Mouse (Mus musculus) thymus, postnatal 14 days (tissue): Measurements from ENCODE around the gene Arntl2.
"Not testable (repeated sequence)": the region's sequence is repeated elsewhere in the genome, so short reads cannot be mapped to it uniquely, and the experiment has no call there.

ENCODE experiments used
- DNase-seq: peaks from one replicate; pipeline ENCODE4 v3.0.0; 2021

Arntl2 gene

DNA sequence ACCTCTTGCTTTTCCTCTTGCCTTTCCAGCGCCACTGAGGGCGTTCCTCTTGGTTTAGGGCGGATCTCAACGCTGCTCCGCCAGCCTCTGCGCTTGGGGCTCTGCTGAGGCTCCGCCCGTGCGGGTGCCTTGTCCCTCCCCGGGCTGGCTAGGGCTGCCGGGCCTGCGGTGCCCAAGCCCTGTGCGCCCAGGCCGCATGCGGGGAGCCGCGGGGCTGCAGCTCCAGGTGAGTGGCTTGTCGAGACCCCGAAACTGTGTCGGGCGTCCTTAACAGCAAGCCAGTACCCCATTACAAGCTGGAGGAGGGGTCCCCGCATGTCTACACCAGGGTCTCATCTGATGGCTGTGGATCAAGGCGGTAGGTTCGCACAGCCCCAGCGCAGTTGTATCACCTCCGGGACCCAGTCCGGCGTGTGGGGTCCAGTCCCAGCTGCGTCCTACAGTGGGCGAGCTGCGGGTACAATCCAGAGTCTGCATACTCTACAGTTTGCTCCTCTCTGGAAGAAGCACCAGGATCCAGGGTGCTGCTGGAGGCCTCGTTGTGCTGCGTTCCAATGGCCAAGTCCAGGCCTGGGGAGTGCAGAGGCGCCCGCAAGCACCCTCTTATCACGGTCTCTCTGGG lies at the start of gene Arntl2:
Arntl2 (plus strand) TSS at position 132 of the 622 bp plus-strand sequence.
- DNase-seq, result peak; percentile 48

DNA sequence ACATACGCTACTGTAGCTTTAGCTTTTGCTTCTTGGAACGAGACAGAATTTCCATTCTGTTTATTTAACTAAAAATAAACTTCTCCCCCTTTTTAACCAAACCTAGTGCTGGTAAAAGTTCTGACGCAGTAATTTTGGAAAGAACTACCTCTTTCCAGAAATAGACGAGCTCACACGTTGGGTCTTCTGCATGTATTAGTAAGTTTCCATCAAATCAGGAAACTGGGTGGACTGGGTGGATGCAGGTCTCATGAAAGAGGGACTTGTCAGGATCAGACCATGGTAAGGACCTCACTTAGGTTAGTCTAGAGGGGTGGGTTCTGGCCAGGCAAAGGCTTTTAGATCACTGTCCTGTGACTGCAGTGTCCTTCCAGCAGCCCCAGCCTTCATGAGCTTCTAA lies 49.3 kb upstream of the Arntl2 start:
- no peak for DNase-seq

DNA sequence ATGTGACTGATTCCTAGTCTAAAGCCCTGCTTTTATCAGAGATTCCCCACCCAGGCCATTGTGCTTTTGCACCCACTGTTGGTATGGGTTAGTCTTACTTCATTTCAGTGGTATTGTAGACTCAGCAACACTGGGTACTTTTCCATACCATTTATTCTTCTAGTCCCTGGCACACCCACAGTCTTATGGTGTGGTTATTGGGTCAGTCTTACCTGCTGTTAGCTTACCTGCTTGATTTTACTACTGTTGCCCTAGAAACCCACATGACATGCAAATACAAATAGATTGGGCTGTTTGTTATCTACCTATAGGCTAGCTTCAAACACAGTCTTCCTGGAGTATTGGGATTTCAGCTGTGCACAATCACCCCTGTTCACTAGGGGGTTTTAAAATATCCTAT lies 48.8 kb upstream of the Arntl2 start:
- DNase-seq, result no peak

DNA sequence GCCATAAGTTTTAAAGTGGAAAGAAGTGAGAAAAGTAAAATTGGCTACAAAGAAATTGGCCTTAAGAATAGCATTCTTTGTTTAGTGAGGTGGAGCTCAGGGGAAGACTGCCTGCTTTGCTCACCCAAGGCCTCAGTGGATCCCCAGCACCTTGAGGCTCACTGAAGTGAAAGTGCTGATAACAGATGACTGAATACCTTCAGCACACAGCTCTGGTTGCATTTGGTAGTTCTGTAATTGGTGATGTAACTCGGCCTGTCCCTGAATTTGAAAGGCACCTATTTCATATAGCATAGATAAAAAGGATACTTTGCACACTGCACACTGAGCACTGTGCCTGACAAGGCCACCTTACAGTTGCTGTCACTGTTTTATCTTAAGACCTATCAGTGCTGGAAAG lies 47.6 kb upstream of the Arntl2 start:
- no peak for DNase-seq

DNA sequence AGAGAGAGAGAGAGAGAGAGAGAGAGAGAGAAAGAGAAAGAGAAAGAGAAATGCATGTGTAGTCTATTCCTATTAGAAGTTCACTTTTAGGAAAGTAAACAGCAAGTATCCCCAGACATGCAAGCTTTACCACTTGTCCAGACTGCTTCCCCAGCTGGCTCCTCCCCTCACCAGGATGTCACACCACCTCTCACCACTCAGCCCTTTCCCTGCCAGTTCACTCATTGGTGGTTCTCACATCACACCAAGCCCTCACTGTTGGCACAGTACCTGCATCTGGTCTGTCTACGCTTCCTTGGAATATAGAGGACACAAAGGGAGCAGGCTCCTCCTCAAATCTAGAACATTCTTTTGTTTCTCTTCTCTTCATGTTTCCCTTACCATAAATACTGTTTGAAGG lies 44.2 kb upstream of the Arntl2 start:
- no peak for DNase-seq

DNA sequence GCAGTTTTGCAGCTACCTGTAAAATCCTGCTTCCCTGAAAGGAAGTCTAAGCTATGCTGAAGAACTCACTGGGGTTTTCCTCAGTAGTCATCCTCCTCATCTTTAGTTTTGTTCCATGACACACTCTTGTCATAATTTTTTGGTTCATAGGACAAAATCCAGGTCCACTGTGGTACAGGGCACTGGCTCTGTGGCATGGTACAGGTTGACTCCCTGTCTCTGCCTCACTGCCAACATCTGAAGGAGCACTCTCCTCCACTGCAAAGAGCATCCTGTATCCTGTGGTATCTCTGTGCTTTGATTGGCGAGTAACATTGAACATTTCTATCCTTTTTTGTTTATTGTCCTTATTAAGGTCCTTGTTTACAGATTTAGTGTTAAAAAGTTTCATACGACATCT lies 43.7 kb upstream of the Arntl2 start:
- DNase-seq, result no peak

DNA sequence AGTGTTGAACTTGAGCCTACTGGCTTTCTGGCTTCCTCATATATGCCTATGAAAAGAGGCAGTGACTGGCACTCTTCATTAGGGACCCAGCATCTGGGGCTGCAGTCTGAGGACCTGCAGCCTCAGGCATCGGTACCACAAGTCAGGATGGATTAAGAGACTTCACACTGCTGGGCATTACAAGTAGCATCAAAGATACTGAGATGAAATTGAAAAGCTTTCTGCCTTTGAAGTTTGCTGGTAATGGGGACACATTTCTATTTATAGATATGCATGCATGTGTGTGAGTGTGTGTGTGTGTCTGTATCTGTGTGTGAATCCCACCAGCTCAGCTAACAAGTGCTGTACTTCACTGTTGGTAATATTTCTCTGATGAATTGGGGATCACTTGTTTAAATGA lies 43.2 kb upstream of the Arntl2 start:
- DNase-seq, result no peak

DNA sequence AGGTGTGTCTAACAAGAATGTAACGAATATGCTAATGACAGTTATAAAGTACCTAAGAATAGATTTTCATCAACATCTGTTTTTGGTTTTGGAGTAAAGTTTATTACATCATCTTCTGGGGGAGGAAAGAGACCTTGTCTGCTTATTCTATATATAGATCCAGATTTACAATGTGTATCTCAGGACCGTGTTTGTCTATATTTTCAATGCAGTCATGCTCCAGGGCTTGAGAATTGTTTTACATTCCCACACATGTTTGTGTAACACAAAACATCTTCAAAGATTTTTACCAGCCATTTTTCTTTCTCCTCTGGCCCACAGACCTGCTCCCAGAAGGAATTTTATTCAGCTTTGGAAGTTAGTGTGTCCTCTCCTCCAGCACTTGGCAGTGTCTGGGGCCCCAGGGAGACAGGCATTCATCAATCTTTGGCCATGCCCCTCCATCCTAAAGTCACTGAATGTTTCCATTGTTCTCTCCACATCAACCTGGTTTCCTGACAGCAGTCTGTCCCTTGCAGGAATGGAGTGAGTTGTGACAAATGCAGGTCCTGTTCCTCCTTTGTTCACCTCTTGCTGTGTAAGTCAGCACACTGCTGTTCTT lies 42.2 kb upstream of the Arntl2 start:
- no peak for DNase-seq

DNA sequence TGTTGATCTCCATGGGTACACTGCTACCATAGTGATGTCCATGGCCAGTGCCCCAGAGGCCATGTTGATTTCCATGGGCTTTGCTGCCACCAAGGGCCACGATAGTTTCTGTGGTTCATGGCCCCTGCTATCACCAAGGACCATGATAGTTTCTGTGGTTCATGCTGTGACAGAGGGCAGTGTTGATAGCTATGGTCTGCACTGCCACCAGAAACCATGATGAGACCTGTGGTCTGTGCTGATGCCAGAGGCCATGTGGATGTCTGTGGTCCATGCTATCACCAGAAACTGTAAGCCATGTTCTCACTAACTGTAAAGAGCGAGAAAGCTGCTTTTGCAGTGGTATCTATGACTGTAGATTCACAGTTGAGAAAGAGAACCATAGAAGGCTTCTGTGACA lies 40.7 kb upstream of the Arntl2 start:
- DNase-seq, result no peak

DNA sequence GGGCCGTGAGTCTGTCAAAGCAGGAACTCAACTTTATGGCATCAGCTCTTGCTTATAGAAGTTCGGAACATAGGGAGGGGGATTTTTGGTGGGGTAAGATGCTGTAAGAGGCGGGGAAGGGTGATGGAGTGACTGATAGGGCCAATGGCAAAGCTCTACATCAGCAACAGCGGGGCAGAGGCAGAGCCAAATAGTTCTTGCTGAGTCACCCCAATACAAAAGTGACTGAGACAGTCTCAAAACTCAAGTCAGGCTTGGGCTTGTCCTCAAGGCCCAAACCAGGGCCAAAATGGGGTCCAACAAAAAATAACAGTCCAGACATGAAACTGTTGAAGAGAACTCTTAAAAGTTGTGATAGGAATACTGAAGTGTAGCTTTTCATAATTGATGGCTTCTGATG lies 40.2 kb upstream of the Arntl2 start:
- no peak for DNase-seq

DNA sequence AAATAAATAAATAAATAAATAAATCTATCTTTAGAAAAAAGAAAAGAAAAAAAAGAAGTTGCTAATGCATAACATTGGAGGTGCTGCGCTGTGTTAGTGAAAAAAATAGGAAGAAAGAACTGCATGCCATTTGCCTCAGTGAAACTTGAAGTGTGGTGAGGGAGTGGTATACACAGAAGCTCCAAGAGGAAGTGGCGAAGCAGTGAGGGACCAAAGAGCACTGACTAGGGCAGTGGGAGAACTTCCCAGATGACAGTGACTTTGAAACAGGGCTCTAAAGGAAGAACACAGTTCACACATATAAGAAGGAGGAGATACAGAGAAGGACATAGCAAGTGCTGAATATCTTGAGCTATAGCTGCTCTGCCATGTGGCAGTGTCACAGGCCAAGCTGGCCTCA lies 36.8 kb upstream of the Arntl2 start:
- DNase-seq, result no peak

DNA sequence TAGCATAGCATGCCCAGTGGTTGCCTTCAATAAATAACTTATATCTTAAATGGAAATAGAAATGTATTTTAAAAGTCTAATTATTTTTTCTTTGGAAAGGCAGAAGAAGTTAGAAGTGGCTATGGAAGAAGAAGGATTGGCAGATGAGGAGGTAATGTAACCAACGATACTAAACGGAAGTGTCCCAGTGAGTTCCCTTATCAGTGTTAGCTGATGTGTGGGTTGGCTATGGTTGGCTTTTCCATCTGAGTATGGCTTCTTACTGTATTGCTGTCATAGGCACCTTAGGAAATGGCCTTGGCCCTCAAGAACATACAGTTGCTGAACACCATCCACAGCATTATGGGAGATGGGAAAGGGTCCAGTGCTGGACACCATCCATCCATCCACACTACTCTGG lies 35.8 kb upstream of the Arntl2 start:
- DNase-seq, result no peak

DNA sequence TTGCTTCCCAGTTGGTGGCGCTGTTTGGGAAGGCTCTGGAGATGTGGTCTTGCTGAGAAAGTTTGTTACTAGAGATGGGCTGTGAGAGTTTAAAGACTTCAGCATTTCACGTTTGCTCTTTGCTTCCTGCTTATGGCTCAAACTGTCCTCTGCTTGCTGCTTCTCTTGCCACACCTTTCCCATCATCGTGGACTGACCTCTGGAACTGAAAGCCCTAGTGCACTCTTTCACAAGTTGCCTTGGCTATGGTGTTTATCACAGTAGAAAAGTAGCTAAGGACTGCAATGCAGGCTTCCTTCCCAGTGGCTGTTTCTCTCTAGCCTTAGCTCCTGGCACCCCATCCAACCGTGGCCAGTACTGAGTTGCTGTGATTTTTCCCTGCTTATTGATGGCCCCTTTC lies 35.1 kb upstream of the Arntl2 start:
- no peak for DNase-seq

DNA sequence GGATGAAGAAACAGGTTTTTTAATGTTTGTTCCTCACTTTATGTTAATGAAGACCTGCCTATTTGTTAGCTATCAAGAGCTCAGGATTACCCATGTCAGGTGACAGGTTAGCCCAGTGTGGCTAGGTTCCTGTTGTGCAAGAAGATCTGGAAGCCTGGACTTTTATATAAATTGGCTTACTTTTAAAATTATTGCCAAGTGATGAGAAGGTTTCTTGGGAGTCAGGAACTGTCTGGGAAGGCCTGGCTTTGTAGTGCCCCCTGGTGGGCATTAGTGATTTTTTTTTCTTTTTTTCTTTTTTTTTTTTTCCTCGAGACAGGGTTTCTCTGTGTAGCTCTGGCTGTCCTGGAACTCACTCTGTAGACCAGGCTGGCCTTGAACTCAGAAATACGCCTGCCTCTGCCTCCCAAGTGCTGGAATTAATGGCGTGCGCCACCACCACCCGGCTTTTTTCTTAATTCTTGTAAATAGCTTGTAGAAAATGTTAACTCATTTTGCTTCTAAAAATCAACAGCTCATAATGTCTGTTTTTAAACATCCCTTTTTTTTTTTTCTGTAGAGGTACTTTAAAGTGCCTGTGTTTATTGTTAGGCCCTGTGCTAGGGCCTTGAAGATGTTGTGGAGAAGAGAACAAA lies 33.5 kb upstream of the Arntl2 start:
- no peak for DNase-seq

DNA sequence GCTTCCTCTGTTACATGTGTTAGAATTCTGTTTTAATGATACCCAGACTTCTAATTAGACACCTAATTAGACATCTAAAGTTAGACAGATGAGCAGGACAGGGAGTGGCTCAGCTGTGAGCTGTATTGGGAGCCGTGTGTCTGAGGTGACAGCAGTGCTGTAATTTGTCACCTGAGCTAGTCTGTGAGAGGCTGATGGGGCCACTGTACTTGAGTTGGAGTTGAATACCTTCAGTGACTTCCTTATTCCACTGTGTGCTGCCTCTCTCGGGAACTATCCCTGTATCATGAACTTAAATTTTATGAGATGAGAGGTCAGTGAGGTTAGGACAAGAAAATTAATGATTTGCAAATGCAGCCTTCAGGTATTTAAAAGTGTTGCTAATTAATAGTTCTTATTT lies 31.3 kb upstream of the Arntl2 start:
- DNase-seq, result no peak

DNA sequence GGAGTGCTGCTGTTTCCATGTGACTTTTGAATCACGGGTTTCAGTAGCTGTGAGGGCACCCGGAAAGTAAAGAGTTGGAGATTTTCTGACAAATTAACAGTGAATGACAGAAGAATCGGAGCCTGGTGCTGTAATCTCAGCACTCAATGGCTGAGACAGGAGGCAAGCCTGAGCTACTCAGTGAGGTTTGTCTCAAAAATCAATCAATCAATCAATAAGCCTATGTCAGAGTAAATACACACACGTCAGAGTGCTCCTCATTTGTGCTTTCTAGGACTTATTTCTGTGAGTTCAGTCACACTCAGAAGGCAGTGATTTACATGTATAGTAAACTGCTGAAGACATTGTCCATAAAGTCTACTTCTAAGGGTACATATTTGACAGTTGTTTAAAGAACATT lies 30.6 kb upstream of the Arntl2 start:
- no peak for DNase-seq

DNA sequence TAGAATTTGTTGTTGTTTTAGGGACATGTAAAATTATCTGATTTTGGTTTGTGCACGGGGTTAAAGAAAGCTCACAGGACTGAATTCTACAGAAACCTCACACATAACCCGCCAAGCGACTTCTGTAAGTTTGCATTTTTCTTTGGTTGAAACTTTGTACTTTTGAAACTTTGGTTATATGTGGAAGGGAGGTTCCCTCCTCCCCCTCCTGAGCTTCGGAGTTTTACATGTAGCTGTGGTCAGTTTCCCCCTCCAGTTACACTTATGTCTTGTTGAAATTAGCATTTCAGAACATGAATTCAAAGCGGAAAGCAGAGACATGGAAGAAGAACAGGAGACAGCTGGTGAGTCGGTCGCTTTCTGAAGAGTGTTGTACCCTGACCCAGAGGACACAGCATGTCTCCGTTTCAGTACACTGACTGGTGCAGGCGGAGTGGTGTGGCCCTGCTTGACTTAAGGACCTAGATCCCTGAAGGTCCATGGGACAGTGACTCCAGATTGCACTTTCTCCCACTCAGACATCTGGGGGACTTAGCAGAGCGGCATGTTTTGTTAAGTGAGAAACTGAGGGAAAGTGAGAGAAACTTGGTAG lies 26.9 kb upstream of the Arntl2 start:
- DNase-seq, result no peak

DNA sequence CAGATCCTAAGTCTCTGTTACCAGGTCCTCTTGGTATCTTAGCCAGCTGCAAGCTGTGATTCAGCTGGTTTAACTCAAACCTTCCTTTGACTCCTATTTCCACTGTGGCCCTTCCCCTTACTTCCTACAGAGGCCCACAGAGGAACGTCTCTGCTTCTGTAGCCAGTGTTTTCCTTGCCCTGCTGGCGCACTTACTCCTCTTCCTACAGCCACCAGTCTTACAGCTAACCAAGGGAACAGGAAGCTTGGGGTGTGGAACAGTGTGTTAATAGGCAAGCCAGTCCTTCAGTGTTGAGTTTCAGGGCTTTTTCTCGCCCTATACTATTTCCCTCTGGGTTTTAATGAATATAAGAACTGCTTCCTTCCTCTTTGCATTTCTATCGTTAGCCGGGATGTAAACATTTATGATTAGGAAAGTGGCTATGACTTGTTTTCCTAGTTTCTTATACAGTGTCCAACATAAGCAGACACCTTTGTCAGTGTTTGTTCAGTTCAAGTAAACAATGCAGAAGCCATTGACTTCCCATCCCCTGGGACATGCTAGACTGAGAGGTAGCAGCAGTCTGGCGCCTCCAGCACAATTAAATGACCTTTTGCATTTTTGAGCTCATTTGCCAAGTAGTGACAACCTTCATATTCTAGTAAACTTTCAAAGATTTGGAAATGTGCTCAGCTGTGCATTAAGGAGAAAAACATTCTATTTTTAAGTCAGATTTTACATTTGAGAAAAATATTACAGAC lies 25.7 kb upstream of the Arntl2 start:
- DNase-seq, result no peak

DNA sequence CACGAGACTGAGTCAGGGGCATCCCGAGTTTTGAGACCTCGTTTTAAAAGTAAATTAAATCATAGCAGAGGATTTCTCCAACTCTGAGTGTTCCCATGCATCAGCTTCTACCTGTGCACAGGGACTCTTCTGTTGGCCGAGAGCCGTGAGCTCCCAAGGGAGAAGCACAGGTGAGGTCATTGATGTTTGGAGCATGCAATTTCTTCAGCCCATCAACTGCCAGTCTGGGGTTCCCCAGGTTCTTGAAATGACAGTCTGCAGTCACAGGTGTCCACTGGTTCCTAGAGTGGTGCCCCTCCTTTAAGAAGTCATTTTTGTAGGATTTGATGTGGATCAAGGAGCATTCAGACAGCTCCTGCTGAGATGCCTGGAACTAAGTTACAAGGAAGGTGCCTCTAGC lies 25.0 kb upstream of the Arntl2 start:
- no peak for DNase-seq

DNA sequence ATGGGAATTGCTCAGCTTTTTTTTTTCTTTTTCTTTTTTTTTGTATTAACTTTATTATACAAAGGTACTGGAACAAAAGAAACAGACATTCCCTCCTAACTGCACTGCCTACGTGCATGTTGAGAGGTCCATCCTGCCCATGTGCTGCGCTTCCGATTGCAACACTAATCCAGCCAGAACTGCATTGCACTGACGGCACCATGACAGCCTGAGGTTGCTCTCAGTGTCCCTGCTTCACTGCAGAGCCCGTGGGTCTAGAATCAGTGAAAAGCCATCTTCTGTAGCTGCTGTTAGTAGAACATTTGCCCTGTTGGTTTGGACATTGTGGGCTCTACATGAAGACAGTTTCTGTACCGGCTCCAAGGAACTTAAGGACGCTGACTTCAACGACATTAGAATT lies 20.0 kb upstream of the Arntl2 start:
- DNase-seq, result not testable (repeated sequence)

DNA sequence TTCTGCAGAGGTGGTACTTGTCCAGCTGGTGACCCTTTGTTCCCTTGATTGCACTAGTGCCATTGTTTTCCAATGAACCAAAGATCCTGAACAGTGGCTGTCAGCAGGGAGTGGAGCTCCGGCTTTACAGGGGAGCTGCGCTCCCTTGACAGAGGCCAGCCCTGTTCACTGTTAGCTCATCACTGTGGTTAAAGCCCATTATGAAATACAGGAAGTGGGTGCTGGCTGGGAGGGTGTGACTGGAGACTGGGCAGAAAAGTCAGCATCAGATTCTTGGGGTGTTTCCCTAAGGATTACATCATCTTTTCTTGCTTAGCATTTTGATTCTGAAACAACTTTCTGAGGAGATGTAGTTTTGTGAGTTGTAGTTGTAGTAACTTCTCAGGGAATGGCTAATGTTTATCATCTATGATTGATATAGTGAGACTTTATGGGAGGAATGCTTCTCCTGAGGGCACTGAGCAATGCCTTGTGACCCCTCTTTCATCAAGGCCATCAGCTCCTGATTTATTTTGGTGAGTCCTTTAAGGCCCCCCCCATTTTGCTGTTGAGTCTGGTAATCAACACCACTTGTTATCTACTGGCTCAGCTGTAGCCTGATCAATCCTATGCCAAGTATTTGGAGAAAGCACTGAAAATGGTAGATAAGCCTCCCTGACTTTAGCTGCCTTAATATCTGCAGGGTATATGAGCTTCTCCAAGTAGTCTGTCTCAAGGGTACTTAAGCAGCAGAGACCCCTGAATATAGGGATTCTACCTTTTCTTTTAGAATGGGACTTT lies 19.1 kb upstream of the Arntl2 start:
- DNase-seq, result no peak

DNA sequence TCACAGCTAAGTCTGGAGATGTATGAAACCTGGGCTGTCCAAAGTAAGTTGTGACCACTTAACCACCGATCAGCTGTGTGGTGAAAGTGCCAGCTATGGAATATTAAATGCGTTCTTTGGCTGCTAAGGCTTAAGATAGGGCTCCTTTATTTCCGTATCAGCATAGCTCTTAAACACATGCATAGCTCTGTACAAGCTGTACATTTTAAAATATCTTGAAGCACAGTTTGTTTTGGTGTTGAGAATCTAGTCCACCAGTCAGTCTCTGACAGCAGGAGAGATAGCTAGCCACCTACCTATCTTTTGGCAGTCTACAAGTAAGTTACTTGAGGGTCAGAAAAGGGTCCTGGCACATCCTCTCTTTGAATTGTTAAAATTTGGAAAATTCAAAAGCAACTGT lies 17.8 kb upstream of the Arntl2 start:
- DNase-seq, result no peak

DNA sequence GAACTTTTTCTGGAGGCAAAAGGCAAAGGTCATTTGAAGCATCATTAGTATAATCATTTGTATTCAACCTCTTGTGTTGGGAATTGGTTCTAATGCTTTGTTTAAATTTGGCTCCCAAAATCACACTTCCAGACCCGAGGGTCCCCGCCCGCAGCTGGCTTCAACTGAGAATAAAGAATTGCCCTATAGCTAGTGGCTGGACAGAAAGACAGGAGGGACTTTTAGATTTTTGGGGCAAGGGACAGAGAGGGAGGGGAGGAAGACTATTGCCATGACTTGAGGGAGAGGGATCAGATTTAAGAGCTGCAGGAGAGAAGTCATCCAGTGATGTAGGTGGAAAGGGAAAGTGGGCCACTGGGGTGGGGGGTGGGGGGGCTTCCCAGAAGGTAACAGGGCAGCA lies 14.3 kb upstream of the Arntl2 start:
- no peak for DNase-seq
